ENCODE assay signal across 8 mouse cellular contexts in the genomic region with DNA sequence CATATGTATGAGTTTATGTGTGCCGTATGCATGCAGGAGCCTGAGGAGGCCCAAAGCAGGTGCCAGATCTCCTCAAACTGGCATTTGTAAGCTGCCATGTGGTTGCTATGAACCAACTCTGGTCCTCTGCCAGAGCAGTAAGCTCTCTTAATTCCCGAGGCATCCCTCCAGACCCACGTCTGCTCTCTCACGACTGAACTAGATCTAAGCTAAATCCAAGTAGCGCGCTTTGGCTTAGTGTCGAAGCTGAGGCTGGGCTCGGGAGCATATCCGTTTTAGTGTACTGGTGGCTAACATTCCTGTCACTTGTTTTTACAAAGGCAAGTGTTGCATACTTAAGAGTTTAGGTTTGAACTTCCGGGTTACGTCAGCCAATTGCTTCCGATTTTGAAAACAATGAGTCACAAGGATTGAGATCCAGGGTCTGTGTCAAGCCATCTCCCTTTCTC.
DNase-seq lines count a peak whose midpoint lies in the region; ATAC-seq and TF ChIP-seq lines count a peak whose summit lies in the region.
"Had no signal": no experiment of that assay in that cellular context is flagged by ENCODE, and none has a peak within 500 bp of the region (broad histone marks: within the 10 kb centered on the region; RNA-seq: fewer than 3 reads in every experiment).

No protein-coding gene starts in this region.

- H3K4me3 ChIP-seq in hindbrain, embryonic 16.5 days (ENCODE audit: low read length), result no peak overlapping the region
- H3K4me3 ChIP-seq: limb, embryonic 12.5 days had no signal

- no peaks in the 10 kb centered on the region for H3K27me3 ChIP-seq in hindbrain, embryonic 16.5 days (replicated peaks; ENCODE audit: control insufficient read depth, insufficient read depth, low read length)
- H3K27me3 ChIP-seq: limb, embryonic 12.5 days had no signal

- TF ChIP-seq POLR2A in brain, embryonic 14.5 days (IDR thresholded peaks at IDR 0.05; ENCODE audit: borderline replicate concordance, extremely low read depth, insufficient read depth, insufficient read length, poor library complexity, severe bottlenecking), result no peak

- intact Hi-C loops in left cerebral cortex, postnatal 4 days (cut with DNase I), result no loop called here

- WGBS in hindbrain, embryonic 16.5 days, result 67% methylated on average over 12 of the region's 12 CpGs

- H3K9ac ChIP-seq in hindbrain, embryonic 16.5 days (ENCODE audit: low read depth, low read length), result no peak overlapping the region
- H3K9ac ChIP-seq: limb, embryonic 12.5 days had no signal

- H3K4me1 ChIP-seq in hindbrain, embryonic 16.5 days (ENCODE audit: control insufficient read depth, insufficient read depth, low read depth, low read length), result 0 out of 2 replicates have a peak, but pooled peaks cover 2% of the 10 kb centered on the region
- H3K4me1 ChIP-seq: limb, embryonic 12.5 days had no signal

- no peak for TF ChIP-seq CTCF in brain, embryonic 14.5 days (IDR thresholded peaks at IDR 0.05; ENCODE audit: borderline replicate concordance, extremely low read depth, insufficient read depth, insufficient read length)

- H3K36me3 ChIP-seq in hindbrain, embryonic 16.5 days (ENCODE audit: control insufficient read depth, insufficient read depth, low read length), result no peaks in the 10 kb centered on the region
- H3K36me3 ChIP-seq: limb, embryonic 12.5 days had no signal

- DNase-seq in brain, adult 2 months (ENCODE audit: low read depth, low spot score), result peak; percentile 63
- DNase-seq in brain, embryonic 14.5 days (ENCODE audit: low read depth), result peak; percentile 92
- DNase-seq in frontal cortex, postnatal 36 days (ENCODE audit: low spot score in 2 of 2), result peak; percentile 51 to 77
- peak; percentile 74 for DNase-seq in left cerebral cortex, postnatal 4 days
- DNase-seq in adrenal gland, adult (ENCODE audit: inconsistent age in 2 of 2, low spot score in 1 of 2), result no peak

- ATAC-seq in hindbrain, embryonic 16.5 days, result no peak
- ATAC-seq in megakaryocyte progenitor cell, adult 5-6 weeks (replicated peaks; ENCODE audit: poor library complexity), result no peak

- H3K9me3 ChIP-seq in hindbrain, embryonic 16.5 days (ENCODE audit: control insufficient read depth, low read length), result no peaks in the 10 kb centered on the region

- H3K27ac ChIP-seq in hindbrain, embryonic 16.5 days (ENCODE audit: low read depth, low read length), result no peak overlapping the region
- H3K27ac ChIP-seq: limb, embryonic 12.5 days had no signal

- no peak overlapping the region for H3K4me2 ChIP-seq in hindbrain, embryonic 16.5 days (ENCODE audit: low read length)
- H3K4me2 ChIP-seq: limb, embryonic 12.5 days had no signal

Comparison
In these comparisons a context has a peak if more than half of its experiments do, and no peak if none do; other contexts are left out.
1. DNase-seq: peak in brain, adult 2 months (single experiment), brain, embryonic 14.5 days (single experiment), frontal cortex, postnatal 36 days (2 of 2) and left cerebral cortex, postnatal 4 days (single experiment); none in adrenal gland, adult (0 of 2).